Mouse (Mus musculus) limb, embryonic 14.5 days (tissue): ENCODE data around the gene Mindy3. TPM values are rescaled to one million over a fixed set of nuclear protein-coding genes. Genes with fewer than 3 reads are reported as not detected.
"Not testable (repeated sequence)": the region's sequence is repeated elsewhere in the genome, so short reads cannot be mapped to it uniquely, and the experiment has no call there.

Experiments used
- ATAC-seq: fragments of 200-750 bp; cut with Nextera tagmentation; 2 replicates; pipeline ENCODE4 v1.8.0; 2017; ENCODE audit warnings: low read depth, moderate number of reproducible peaks, moderate TSS enrichment; ENCODE audit not compliant: low FRiP score
- DNase-seq: peaks from one replicate; pipeline ENCODE4 v3.0.0-alpha.2; 2015; ENCODE audit warnings: low spot score
- H3K27ac ChIP-seq: fragments of 300-500 bp; sonication (generic); replicated peaks from 2 replicates; pipeline ENCODE4 v1.5.1; 2014; ENCODE audit warnings: low read depth, mild to moderate bottlenecking, low read length, moderate library complexity, mixed read lengths
- H3K27me3 ChIP-seq: fragments of 300-500 bp; sonication (generic); 2 replicates; pipeline ENCODE4 v1.6.1; 2014; ENCODE audit warnings: low read length, mixed read lengths; ENCODE audit not compliant: control insufficient read depth, insufficient read depth
- H3K36me3 ChIP-seq: fragments of 300-500 bp; sonication (generic); 2 replicates; pipeline ENCODE4 v1.6.1; 2014; ENCODE audit warnings: mild to moderate bottlenecking, low read length, moderate library complexity, mixed read lengths; ENCODE audit not compliant: control insufficient read depth, insufficient read depth
- H3K4me1 ChIP-seq: fragments of 300-500 bp; sonication (generic); 2 replicates; pipeline ENCODE4 v1.6.1; 2014; ENCODE audit warnings: antibody characterized with exemption, low read length, mixed read lengths; ENCODE audit not compliant: control insufficient read depth, insufficient read depth
- H3K4me2 ChIP-seq: fragments of 300-500 bp; sonication (generic); replicated peaks from 2 replicates; pipeline ENCODE4 v1.6.1; 2014; ENCODE audit warnings: low read depth, mild to moderate bottlenecking, low read length, moderate library complexity; ENCODE audit not compliant: severe bottlenecking
- H3K4me3 ChIP-seq: fragments of 300-500 bp; sonication (generic); replicated peaks from 2 replicates; pipeline ENCODE4 v1.5.1; 2014; ENCODE audit warnings: low read length
- H3K9ac ChIP-seq: fragments of 300-500 bp; sonication (generic); 2 replicates; pipeline ENCODE4 v1.6.1; 2014; ENCODE audit warnings: mild to moderate bottlenecking, low read depth, low read length, moderate library complexity; ENCODE audit not compliant: severe bottlenecking
- H3K9me3 ChIP-seq: fragments of 300-500 bp; sonication (generic); 2 replicates; pipeline ENCODE4 v1.6.1; 2016; ENCODE audit warnings: low read length; ENCODE audit not compliant: control insufficient read depth
- POLR2A ChIP-seq: fragments of 200-500 bp; IDR thresholded peaks from 2 replicates; pipeline ENCODE4 v1.8.0; 2012; ENCODE audit warnings: inconsistent platforms, mild to moderate bottlenecking, moderate library complexity, borderline replicate concordance; ENCODE audit not compliant: insufficient read depth, insufficient read length; ENCODE audit errors: extremely low read depth
- WGBS: fragments of 180-500 bp; shearing (Covaris S2); extraction: QIAGEN DNeasy Blood & Tissue Kit; methylation state at CpG from one replicate; pipeline ENCODE4 v1.1.7; 2014; 5-methylcytosine and 5-hydroxymethylcytosine counted together
- polyA plus RNA-seq, 2 experiments: library from polyadenylated mRNA; depleted of rRNA in 1 of 2; stranded (reverse) in 1 of 2; unstranded in 1 of 2; fragments of >200 nt; fragmentation: Nextera tagmentation in 1 of 2; extraction: Ambion mirVana in 1 of 2; gene quantifications; 2 replicates each; pipeline versions ENCODE4 v1.2.1 to v1.2.3; 2012 to 2014

The Mindy3 gene
- polyA plus RNA-seq, 2 experiments = 22.6 to 36.9 TPM

DNA sequence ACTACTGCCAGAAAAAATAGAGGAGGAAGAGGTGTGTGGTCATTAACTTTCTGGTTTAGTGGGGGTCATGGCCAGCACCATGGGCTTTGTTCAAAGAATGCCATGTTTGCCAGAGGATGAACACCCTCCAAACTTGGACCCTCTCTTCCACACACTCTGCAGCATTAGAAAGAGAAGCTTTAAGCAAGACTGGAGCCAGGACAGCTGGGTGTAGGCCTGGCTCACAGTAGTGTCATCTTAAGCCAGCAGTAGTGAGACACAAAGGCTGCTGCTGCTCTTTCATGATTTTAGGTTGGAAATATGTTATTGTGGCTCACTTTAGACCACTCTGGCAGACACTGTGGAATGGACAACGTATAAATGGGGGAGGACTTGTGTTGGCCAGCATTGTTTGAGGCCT lies 12.8 kb upstream of the Mindy3 start:
- no peak overlapping the region for H3K27ac ChIP-seq
- H3K36me3 ChIP-seq = no peaks in the 10 kb centered on the region
- no peak for TF ChIP-seq POLR2A
- H3K4me2 ChIP-seq = no peak overlapping the region
- 81% methylated on average over 1 of the region's 1 CpGs for WGBS
- H3K9ac ChIP-seq = no peak overlapping the region
- H3K4me3 ChIP-seq = no peak overlapping the region
- ATAC-seq (no peak), DNase-seq (no peak)
- H3K27me3 ChIP-seq = no peaks in the 10 kb centered on the region
- H3K9me3 ChIP-seq = no peaks in the 10 kb centered on the region
- H3K4me1 ChIP-seq = no peaks in the 10 kb centered on the region

DNA sequence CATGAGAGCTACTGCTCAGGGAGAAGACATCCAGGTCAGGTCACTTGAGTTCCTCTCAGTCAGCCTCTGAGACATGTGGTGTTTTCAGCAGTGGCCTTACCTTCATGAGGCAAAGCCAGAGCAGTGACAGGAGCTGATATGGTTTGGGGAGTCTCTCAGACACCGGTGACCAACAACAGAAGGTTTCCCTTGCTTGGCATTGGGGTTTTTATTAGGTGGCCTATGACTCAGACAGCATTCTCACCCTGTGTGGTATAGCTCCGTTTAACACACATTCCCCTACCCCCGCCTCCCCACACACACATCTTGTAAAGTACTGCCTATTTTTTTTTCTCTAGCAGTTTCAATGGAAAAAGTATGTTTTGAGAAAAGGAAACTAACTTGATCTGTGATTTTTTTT lies 5.1 kb upstream of the Mindy3 start:
- Histone ChIP-seq H3K4me1 (no peaks in the 10 kb centered on the region), H3K27me3 (no peaks in the 10 kb centered on the region), H3K9me3 (no peaks in the 10 kb centered on the region), H3K4me2 (no peak overlapping the region), H3K4me3 (no peak overlapping the region), H3K9ac (no peak overlapping the region), H3K27ac (no peak overlapping the region), H3K36me3 (no peaks in the 10 kb centered on the region)
- WGBS = 54% methylated on average over 3 of the region's 3 CpGs
- no peak for DNase-seq
- no peak for ATAC-seq
- TF ChIP-seq POLR2A = no peak

DNA sequence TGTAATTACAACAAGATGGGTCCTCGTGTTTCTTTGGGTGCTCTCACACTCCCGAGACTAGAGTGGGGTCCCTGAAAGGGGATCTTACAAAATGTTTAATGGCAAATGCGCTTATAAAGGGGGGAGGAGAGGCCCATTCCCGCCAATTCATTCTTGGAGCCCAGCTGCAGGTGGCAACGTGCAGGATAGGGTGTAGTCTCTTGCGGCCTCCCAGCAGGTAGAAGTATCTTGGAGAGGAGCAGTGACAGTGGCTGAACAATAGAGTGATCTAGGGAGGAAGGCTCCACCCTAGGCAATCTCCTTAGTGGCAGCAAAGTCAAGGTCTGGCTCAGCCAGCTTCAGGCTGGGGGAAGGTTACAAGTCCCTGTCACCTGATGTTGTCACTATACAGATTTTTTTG lies 4.2 kb upstream of the Mindy3 start:
- H3K4me3 ChIP-seq, ATAC-seq, H3K27me3 ChIP-seq, H3K27ac ChIP-seq, H3K4me2 ChIP-seq, DNase-seq, H3K9me3 ChIP-seq, H3K9ac ChIP-seq, H3K4me1 ChIP-seq, H3K36me3 ChIP-seq: not testable (repeated sequence)
- WGBS = 61% methylated on average over 6 of the region's 6 CpGs

DNA sequence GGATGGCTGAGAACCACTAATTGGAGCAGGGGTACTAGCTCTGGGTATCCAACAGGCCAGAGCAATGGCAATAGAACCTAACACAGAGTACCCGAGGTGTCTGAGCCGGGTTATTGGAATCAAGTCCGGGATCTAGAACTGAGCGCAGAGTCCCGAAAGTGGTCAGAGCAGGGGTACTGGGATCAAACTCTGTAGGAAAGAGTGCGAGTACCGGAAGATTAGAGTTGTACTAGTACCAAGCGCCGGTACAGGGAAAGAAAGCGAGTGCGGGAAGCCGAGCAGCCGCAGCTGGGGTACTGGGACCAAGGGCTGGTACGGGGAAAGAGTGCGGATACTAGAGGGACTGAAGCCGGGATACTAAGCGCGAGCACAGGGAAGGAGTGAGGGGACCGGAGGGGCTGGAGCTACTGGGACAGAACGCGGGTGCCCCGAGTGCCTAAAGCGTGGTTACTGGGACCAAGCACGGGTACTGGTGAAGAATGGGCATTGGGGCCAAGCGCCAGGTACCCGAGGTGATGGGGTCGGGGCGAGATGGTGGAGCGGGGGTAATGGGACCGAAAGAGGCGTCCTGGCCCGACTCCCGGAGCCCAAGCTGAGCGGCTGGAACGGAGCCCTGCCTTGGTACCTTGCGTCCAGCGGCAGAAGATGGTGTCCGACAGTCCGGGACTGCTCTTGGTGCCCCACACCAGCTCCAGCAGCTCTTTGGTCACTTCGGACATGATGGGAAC lies 572 bp downstream of the Mindy3 start:
- no peaks in the 10 kb centered on the region for H3K27me3 ChIP-seq
- no peaks in the 10 kb centered on the region for H3K36me3 ChIP-seq
- H3K4me1 ChIP-seq = peaks cover 8% of the 10 kb centered on the region; the same call in 1 of the 2 replicates
- H3K9ac ChIP-seq = peak overlapping the region; percentile 71
- 0 out of 2 replicates have a peak overlapping the region, but pooled peaks have one; percentile 29 for H3K27ac ChIP-seq
- WGBS = under 1% methylated on average over 36 of the region's 40 CpGs
- H3K4me2 ChIP-seq = peak overlapping the region; percentile 65
- peak; percentile 8 for DNase-seq
- H3K9me3 ChIP-seq = no peaks in the 10 kb centered on the region
- peak; percentile 60 for ATAC-seq
- peak overlapping the region; percentile 75 for H3K4me3 ChIP-seq
- TF ChIP-seq POLR2A = no peak

DNA sequence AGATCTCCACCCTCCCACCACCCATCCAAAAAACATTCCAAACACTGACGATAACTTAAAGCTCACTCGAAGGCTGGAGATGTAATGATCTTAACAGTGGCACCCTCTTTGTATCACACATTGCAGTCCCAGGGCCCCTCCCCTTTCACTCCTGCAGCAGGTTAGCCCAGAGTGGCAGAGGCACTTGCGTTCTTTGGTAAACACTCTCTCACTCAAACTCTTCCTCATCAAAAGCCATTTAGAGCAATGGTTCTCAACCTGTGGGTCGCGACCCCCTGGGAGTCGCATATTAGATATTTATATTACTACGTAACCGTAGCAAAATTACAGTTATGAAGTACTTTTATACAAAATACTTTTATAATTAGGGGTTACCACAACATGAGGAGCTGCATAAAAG lies 1.1 kb downstream of the Mindy3 start:
- TF ChIP-seq POLR2A = no peak
- Histone ChIP-seq H3K4me2 (peak overlapping the region; percentile 65), H3K27ac (no peak overlapping the region), H3K27me3 (no peaks in the 10 kb centered on the region), H3K9me3 (no peaks in the 10 kb centered on the region), H3K36me3 (no peaks in the 10 kb centered on the region), H3K4me3 (peak overlapping the region; percentile 75), H3K4me1 (peaks cover 8% of the 10 kb centered on the region; the same call in 1 of the 2 replicates), H3K9ac (peak overlapping the region; percentile 71; the same call in 1 of the 2 replicates)
- ATAC-seq = no peak
- DNase-seq = no peak
- 42% methylated on average over 8 of the region's 8 CpGs for WGBS
